Mouse (Mus musculus) liver, adult 2 months (tissue): Measurements from ENCODE around the gene Gadd45g. TPM values are rescaled to one million over a fixed set of nuclear protein-coding genes. Genes with fewer than 3 reads are reported as not detected.
A peak's percentile ranks its signal among the peaks of the same experiment; 100 is the strongest.

ENCODE experiments used
- DNase-seq: peaks from one replicate; pipeline ENCODE4 v3.0.0-alpha.2; 2011; ENCODE audit warnings: low read depth, low spot score; ENCODE audit errors: extremely low read depth
- H3K27ac ChIP-seq: fragments of 200-500 bp; replicated peaks from 2 replicates; pipeline ENCODE4 v1.5.1; 2012; ENCODE audit warnings: low read depth, mild to moderate bottlenecking, control low read depth, inconsistent platforms, low read length; ENCODE audit not compliant: insufficient read depth
- H3K27me3 ChIP-seq: fragments of 200-500 bp; 2 replicates; pipeline ENCODE4 v1.6.1; 2012; ENCODE audit warnings: mild to moderate bottlenecking, moderate library complexity, low read length, inconsistent platforms; ENCODE audit not compliant: control insufficient read depth, insufficient read depth
- H3K36me3 ChIP-seq: fragments of 200-500 bp; 2 replicates; pipeline ENCODE4 v1.6.1; 2012; ENCODE audit warnings: low read length, inconsistent platforms; ENCODE audit not compliant: control insufficient read depth, insufficient read depth
- H3K4me1 ChIP-seq: fragments of 200-500 bp; 2 replicates; pipeline ENCODE4 v1.6.1; 2011; ENCODE audit warnings: low read length; ENCODE audit not compliant: control insufficient read depth, insufficient read depth
- H3K4me3 ChIP-seq: fragments of 200-500 bp; 2 replicates; pipeline ENCODE4 v1.5.1; 2011; ENCODE audit warnings: low read depth, mild to moderate bottlenecking, control low read depth, low read length, moderate library complexity; ENCODE audit not compliant: insufficient read depth
- H3K79me2 ChIP-seq: fragments of 200-500 bp; 2 replicates; pipeline ENCODE4 v1.6.1; 2012; ENCODE audit warnings: inconsistent platforms, mild to moderate bottlenecking, low read length, moderate library complexity; ENCODE audit not compliant: control insufficient read depth, insufficient read depth
- H3K9ac ChIP-seq: fragments of 200-500 bp; 2 replicates; pipeline ENCODE4 v1.6.1; 2012; ENCODE audit warnings: low read depth, mild to moderate bottlenecking, control low read depth, inconsistent platforms, low read length
- CTCF ChIP-seq: fragments of 200-500 bp; IDR thresholded peaks from 2 replicates; pipeline ENCODE4 v1.5.1; 2011; ENCODE audit warnings: low read depth, low read length, control low read depth
- POLR2A ChIP-seq: fragments of 200-500 bp; IDR thresholded peaks from 2 replicates; pipeline ENCODE4 v1.6.1; 2011; ENCODE audit warnings: low read length, control low read depth; ENCODE audit not compliant: insufficient read depth; ENCODE audit errors: extremely low read depth
- WGBS: fragments of 180-500 bp; shearing (Covaris S2); methylation state at CpG from one replicate; pipeline ENCODE4 v1.1.7; 2018; 5-methylcytosine and 5-hydroxymethylcytosine counted together
- polyA plus RNA-seq: library from polyadenylated mRNA; depleted of rRNA; stranded (reverse); fragments of >200 nt; gene quantifications from 2 replicates; pipeline ENCODE4 v1.2.3, GENCODE M21; 2012
- total RNA-seq: library from RNA; depleted of rRNA; stranded (reverse); fragments of >200 nt; gene quantifications from 2 replicates; pipeline ENCODE4 v1.2.3, GENCODE M21; 2014

Gadd45g gene
- total and polyA plus RNA-seq, 2 experiments: 5.9 to 7.0 TPM

GRCm38 (mm10) chr13:51837402-51837801, 9.1 kb upstream of the Gadd45g start:
- H3K27ac ChIP-seq: no peak overlapping the region
- H3K9ac ChIP-seq: no peak overlapping the region
- H3K79me2 ChIP-seq: no peaks in the 10 kb centered on the region
- H3K27me3 ChIP-seq: no peaks in the 10 kb centered on the region
- peaks cover 8% of the 10 kb centered on the region; the same call in 1 of the 2 replicates for H3K4me1 ChIP-seq
- DNase-seq: no peak
- TF ChIP-seq POLR2A: no peak
- TF ChIP-seq CTCF: no peak
- WGBS: 40% methylated on average over 5 of the region's 5 CpGs
- H3K36me3 ChIP-seq: no peaks in the 10 kb centered on the region
- H3K4me3 ChIP-seq: no peak overlapping the region

- whole genome bisulfite sequencing: 13% methylated on average over 8 of the region's 8 CpGs
- TF ChIP-seq POLR2A (no peak), CTCF (peak; percentile 64)
Measured at GRCm38 (mm10) chr13:51839250-51840026, 7.0 kb upstream of the Gadd45g start.

GRCm38 (mm10) chr13:51840702-51841101, 5.8 kb upstream of the Gadd45g start:
- no peak overlapping the region for H3K4me3 ChIP-seq
- H3K79me2 ChIP-seq: no peaks in the 10 kb centered on the region
- DNase-seq: no peak
- TF ChIP-seq POLR2A (no peak), CTCF (no peak)
- H3K4me1 ChIP-seq: peaks cover 7% of the 10 kb centered on the region
- no peak overlapping the region for H3K27ac ChIP-seq
- H3K27me3 ChIP-seq: no peaks in the 10 kb centered on the region
- no peak overlapping the region for H3K9ac ChIP-seq
- WGBS: 42% methylated on average over 6 of the region's 6 CpGs
- H3K36me3 ChIP-seq: no peaks in the 10 kb centered on the region

More at GRCm38 (mm10) chr13:51839250-51840026, 7.0 kb upstream of the Gadd45g start:
- H3K27ac ChIP-seq: no peak overlapping the region
- no peak overlapping the region for H3K9ac ChIP-seq
- H3K4me3 ChIP-seq: no peak overlapping the region
- H3K79me2 ChIP-seq: no peaks in the 10 kb centered on the region
- peaks cover 6% of the 10 kb centered on the region; the same call in 1 of the 2 replicates for H3K4me1 ChIP-seq
- H3K36me3 ChIP-seq: no peaks in the 10 kb centered on the region
- H3K27me3 ChIP-seq: no peaks in the 10 kb centered on the region
- DNase-seq: peak; percentile 46

- no peaks in the 10 kb centered on the region for H3K27me3 ChIP-seq
- H3K9ac ChIP-seq: no peak overlapping the region
- WGBS: 66% methylated on average over 12 of the region's 12 CpGs
Measured at GRCm38 (mm10) chr13:51841541-51842115, 4.8 kb upstream of the Gadd45g start.

GRCm38 (mm10) chr13:51842191-51842590, 4.3 kb upstream of the Gadd45g start:
- Histone ChIP-seq H3K27ac (no peak overlapping the region), H3K4me1 (peaks cover 7% of the 10 kb centered on the region)

More at GRCm38 (mm10) chr13:51841541-51842115, 4.8 kb upstream of the Gadd45g start:
- Histone ChIP-seq H3K4me1 (peaks cover 7% of the 10 kb centered on the region), H3K36me3 (no peaks in the 10 kb centered on the region), H3K4me3 (no peak overlapping the region), H3K79me2 (no peaks in the 10 kb centered on the region), H3K27ac (no peak overlapping the region)
- no peak for DNase-seq
- TF ChIP-seq CTCF: no peak
- TF ChIP-seq POLR2A: no peak

GRCm38 (mm10) chr13:51842773-51843172, 3.7 kb upstream of the Gadd45g start:
- H3K27me3 ChIP-seq: no peaks in the 10 kb centered on the region
- H3K4me3 ChIP-seq: no peak overlapping the region
- WGBS: 77% methylated on average over 12 of the region's 12 CpGs
- H3K36me3 ChIP-seq: no peaks in the 10 kb centered on the region; the same call in 1 of the 2 replicates
- TF ChIP-seq POLR2A (no peak), CTCF (no peak)
- H3K9ac ChIP-seq: no peak overlapping the region
- no peak for DNase-seq
- H3K79me2 ChIP-seq: no peaks in the 10 kb centered on the region
- peaks cover 7% of the 10 kb centered on the region for H3K4me1 ChIP-seq
- H3K27ac ChIP-seq: no peak overlapping the region

More at GRCm38 (mm10) chr13:51842191-51842590, 4.3 kb upstream of the Gadd45g start:
- no peaks in the 10 kb centered on the region for H3K79me2 ChIP-seq
- DNase-seq: no peak
- H3K9ac ChIP-seq: no peak overlapping the region
- H3K4me3 ChIP-seq: no peak overlapping the region
- no peaks in the 10 kb centered on the region for H3K27me3 ChIP-seq
- 66% methylated on average over 5 of the region's 5 CpGs for WGBS
- no peaks in the 10 kb centered on the region for H3K36me3 ChIP-seq
- TF ChIP-seq POLR2A: no peak
- TF ChIP-seq CTCF: no peak
